Mouse (Mus musculus) lung, adult 2 months (tissue): ENCODE measurements around the gene Pabpn1.

Experiments
- CTCF ChIP-seq: fragments of 200-500 bp; IDR thresholded peaks from 2 replicates; pipeline ENCODE4 v1.5.1; 2011; ENCODE audit warnings: mild to moderate bottlenecking, low read length, control low read depth; ENCODE audit not compliant: insufficient read depth
- POLR2A ChIP-seq: fragments of 200-500 bp; IDR thresholded peaks from 2 replicates; pipeline ENCODE4 v1.6.1; 2011; ENCODE audit warnings: low read depth, mild to moderate bottlenecking, control low read depth, low read length, borderline replicate concordance; ENCODE audit errors: extremely low read depth

- TF ChIP-seq CTCF (no peak), POLR2A (no peak)
Observed at GRCm38 (mm10) chr14:54927296-54927695, 35.0 kb downstream of the Pabpn1 start.
